Mouse (Mus musculus) G1E (cell line): ENCODE results near the gene Lrrc8d. TPM values are rescaled to one million over a fixed set of nuclear protein-coding genes. Genes with fewer than 3 reads are reported as not detected.

Experiments
- ATAC-seq: 2 replicates; pipeline ENCODE4 v1.8.0; 2016; ENCODE audit warnings: mild to moderate bottlenecking; ENCODE audit not compliant: insufficient number of reproducible peaks, poor library complexity, low FRiP score, severe bottlenecking; ENCODE audit errors: extremely low read depth
- DNase-seq: peaks from one replicate; pipeline ENCODE4 v3.0.0; 2012; ENCODE audit warnings: low spot score
- H3K27me3 ChIP-seq: 2 replicates; pipeline ENCODE4 v1.6.1; 2012; ENCODE audit warnings: mild to moderate bottlenecking, low read length, inconsistent platforms; ENCODE audit not compliant: insufficient read depth
- H3K36me3 ChIP-seq: replicated peaks from 2 replicates; pipeline ENCODE3; 2012; ENCODE audit warnings: mild to moderate bottlenecking, inconsistent platforms
- H3K4me1 ChIP-seq: 2 replicates; pipeline ENCODE4 v1.6.1; 2012; ENCODE audit warnings: low read depth, low read length, inconsistent platforms, mixed read lengths; ENCODE audit not compliant: insufficient read depth
- H3K4me3 ChIP-seq: 2 replicates; pipeline ENCODE4 v1.5.1; 2012; ENCODE audit warnings: low read depth, mild to moderate bottlenecking, inconsistent platforms, low read length, moderate library complexity, mixed read lengths
- H3K9me3 ChIP-seq: replicated peaks from 2 replicates; pipeline ENCODE4 v1.6.1; 2012; ENCODE audit warnings: inconsistent platforms
- CTCF ChIP-seq: IDR thresholded peaks from 2 replicates; pipeline ENCODE4 v1.5.1; 2012; ENCODE audit warnings: low read depth, low read length, inconsistent platforms, mixed read lengths
- GATA1 ChIP-seq: IDR thresholded peaks from 2 replicates; pipeline ENCODE4 v1.6.1; 2012; ENCODE audit warnings: borderline replicate concordance, low read length, inconsistent platforms, mixed read lengths
- GATA2 ChIP-seq: IDR thresholded peaks from 2 replicates; pipeline ENCODE4 v1.6.1; 2012; ENCODE audit warnings: low read depth, low read length, inconsistent platforms, borderline replicate concordance
- POLR2AphosphoS5 ChIP-seq: IDR thresholded peaks from 2 replicates; pipeline ENCODE4 v1.6.1; 2012; ENCODE audit warnings: low read depth, low read length, inconsistent platforms; ENCODE audit not compliant: insufficient replicate concordance
- TAL1 ChIP-seq: conservative IDR thresholded peaks from 2 replicates; pipeline ENCODE4 v1.6.1; 2012; ENCODE audit warnings: low read depth, low read length, inconsistent platforms, mixed read lengths
- polyA plus RNA-seq: library from polyadenylated mRNA; stranded (reverse); fragments of >175 nt; gene quantifications from 2 replicates; pipeline ENCODE4 v1.2.3, GENCODE M21; 2012
- total RNA-seq, 2 experiments: library from RNA; stranded (forward) in 1 of 2; stranded (reverse) in 1 of 2; fragments of 200-1000 nt in 1 of 2; fragments of >200 nt in 1 of 2; fragmentation: Nextera tagmentation in 1 of 2; gene quantifications; 2 replicates each; pipeline ENCODE4 v1.2.3; 2014 to 2017

The Lrrc8d gene
- total and polyA plus RNA-seq, 3 experiments: 0.23 to 0.38 TPM; not detected in 1

GRCm38 (mm10) chr5:105702580-105703285 is 3.0 kb downstream of the Lrrc8d start:
- no peak for TF ChIP-seq CTCF
- TF ChIP-seq TAL1: no peak
- TF ChIP-seq POLR2AphosphoS5: no peak
- TF ChIP-seq GATA1: no peak
- TF ChIP-seq GATA2: no peak
- Histone ChIP-seq H3K9me3 (peaks cover 48% of the 10 kb centered on the region), H3K4me1 (no peaks in the 10 kb centered on the region), H3K27me3 (no peaks in the 10 kb centered on the region), H3K36me3 (no peaks in the 10 kb centered on the region), H3K4me3 (no peak overlapping the region; the same call in 1 of the 2 replicates)
- ATAC-seq (no peak), DNase-seq (no peak)

- Histone ChIP-seq H3K4me3 (no peak overlapping the region), H3K36me3 (no peaks in the 10 kb centered on the region), H3K4me1 (no peaks in the 10 kb centered on the region)
Measured at GRCm38 (mm10) chr5:105703286-105703655, 3.5 kb downstream of the Lrrc8d start.

GRCm38 (mm10) chr5:105704573-105704972 is 4.8 kb downstream of the Lrrc8d start:
- no peaks in the 10 kb centered on the region for H3K27me3 ChIP-seq
- TF ChIP-seq CTCF: no peak
- TF ChIP-seq GATA1: no peak
- TF ChIP-seq POLR2AphosphoS5: no peak
- TF ChIP-seq GATA2: no peak
- no peak for TF ChIP-seq TAL1
- no peaks in the 10 kb centered on the region for H3K4me1 ChIP-seq
- H3K36me3 ChIP-seq: no peaks in the 10 kb centered on the region
- no peak for ATAC-seq
- peaks cover 47% of the 10 kb centered on the region for H3K9me3 ChIP-seq
- H3K4me3 ChIP-seq: no peak overlapping the region
- no peak for DNase-seq

More at GRCm38 (mm10) chr5:105703286-105703655, 3.5 kb downstream of the Lrrc8d start:
- ATAC-seq (no peak), DNase-seq (no peak)
- Histone ChIP-seq H3K9me3 (peaks cover 49% of the 10 kb centered on the region), H3K27me3 (no peaks in the 10 kb centered on the region)
- TF ChIP-seq POLR2AphosphoS5 (no peak), TAL1 (no peak), CTCF (no peak), GATA2 (no peak), GATA1 (no peak)

GRCm38 (mm10) chr5:105706635-105707034 is 6.9 kb downstream of the Lrrc8d start:
- ATAC-seq: no peak
- H3K4me1 ChIP-seq: no peaks in the 10 kb centered on the region
- no peak overlapping the region for H3K4me3 ChIP-seq

GRCm38 (mm10) chr5:105708276-105708675 is 8.5 kb downstream of the Lrrc8d start:
- DNase-seq (no peak), ATAC-seq (no peak)
- H3K4me1 ChIP-seq: no peaks in the 10 kb centered on the region
- no peak for TF ChIP-seq GATA1
- TF ChIP-seq GATA2: no peak
- no peak for TF ChIP-seq CTCF
- no peak for TF ChIP-seq TAL1
- TF ChIP-seq POLR2AphosphoS5: no peak
- no peaks in the 10 kb centered on the region for H3K36me3 ChIP-seq
- no peak overlapping the region for H3K4me3 ChIP-seq
- H3K27me3 ChIP-seq: no peaks in the 10 kb centered on the region
- H3K9me3 ChIP-seq: peaks cover 43% of the 10 kb centered on the region

More at GRCm38 (mm10) chr5:105706635-105707034, 6.9 kb downstream of the Lrrc8d start:
- H3K9me3 ChIP-seq: peaks cover 44% of the 10 kb centered on the region
- no peaks in the 10 kb centered on the region for H3K36me3 ChIP-seq
- DNase-seq: no peak
- no peaks in the 10 kb centered on the region for H3K27me3 ChIP-seq
- no peak for TF ChIP-seq GATA2

GRCm38 (mm10) chr5:105710473-105710872 is 10.7 kb downstream of the Lrrc8d start:
- Histone ChIP-seq H3K9me3 (peaks cover 48% of the 10 kb centered on the region), H3K27me3 (no peaks in the 10 kb centered on the region), H3K36me3 (no peaks in the 10 kb centered on the region), H3K4me3 (no peak overlapping the region), H3K4me1 (no peaks in the 10 kb centered on the region)
- ATAC-seq (no peak), DNase-seq (no peak)
- TF ChIP-seq TAL1: no peak
- TF ChIP-seq GATA1: no peak
- no peak for TF ChIP-seq CTCF
- no peak for TF ChIP-seq POLR2AphosphoS5
- no peak for TF ChIP-seq GATA2

GRCm38 (mm10) chr5:105714446-105714845 is 14.7 kb downstream of the Lrrc8d start:
- peaks cover 41% of the 10 kb centered on the region for H3K9me3 ChIP-seq
- DNase-seq (no peak), ATAC-seq (no peak)
- no peaks in the 10 kb centered on the region for H3K36me3 ChIP-seq
- no peak for TF ChIP-seq GATA1
- TF ChIP-seq GATA2: no peak
- H3K4me1 ChIP-seq: no peaks in the 10 kb centered on the region
- no peak overlapping the region for H3K4me3 ChIP-seq
- no peaks in the 10 kb centered on the region for H3K27me3 ChIP-seq
